Mouse (Mus musculus) E14TG2a.4 (cell line): ENCODE measurements at regions not wholly inside any gene's neighbourhood (a gene's known extent, or its start where the extent isn't known, plus 50 kb on each side); places are given as distances from the start of the nearest gene placed in this dataset.

Experiments
- CTCF ChIP-seq: conservative IDR thresholded peaks from 2 replicates; pipeline ENCODE4 v1.5.1; 2014; ENCODE audit warnings: low read length
- NANOG ChIP-seq: IDR thresholded peaks from 2 replicates; pipeline ENCODE4 v1.6.1; 2014; ENCODE audit warnings: borderline replicate concordance, low read length, mixed read lengths

DNA sequence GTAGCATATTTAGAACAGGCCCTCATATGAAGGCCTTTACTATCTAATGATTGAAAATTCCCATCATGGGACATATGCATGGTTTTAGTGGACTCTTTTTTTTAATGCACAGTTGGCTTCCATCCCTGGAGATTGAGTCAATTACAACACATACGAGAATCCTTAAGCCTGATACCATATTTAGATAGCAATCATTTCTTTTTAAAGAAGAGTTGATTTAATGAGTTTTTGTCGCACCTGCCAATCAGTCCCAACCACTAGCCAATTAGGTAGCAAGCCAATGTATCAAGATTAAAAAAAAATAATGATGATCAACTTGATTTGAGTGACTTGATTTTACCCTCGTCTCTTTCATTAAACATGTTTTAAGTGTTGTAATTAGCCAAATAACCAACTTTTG is 103.6 kb upstream of the Igbp1b start:
- TF ChIP-seq CTCF (no peak), NANOG (no peak)
